Mouse (Mus musculus) cerebellum, adult 9-11 months (tissue): ENCODE data around the gene Por.

ENCODE experiments used
- DNase-seq: peaks from one replicate; pipeline ENCODE4 v3.0.0; 2022

The Por gene

DNA sequence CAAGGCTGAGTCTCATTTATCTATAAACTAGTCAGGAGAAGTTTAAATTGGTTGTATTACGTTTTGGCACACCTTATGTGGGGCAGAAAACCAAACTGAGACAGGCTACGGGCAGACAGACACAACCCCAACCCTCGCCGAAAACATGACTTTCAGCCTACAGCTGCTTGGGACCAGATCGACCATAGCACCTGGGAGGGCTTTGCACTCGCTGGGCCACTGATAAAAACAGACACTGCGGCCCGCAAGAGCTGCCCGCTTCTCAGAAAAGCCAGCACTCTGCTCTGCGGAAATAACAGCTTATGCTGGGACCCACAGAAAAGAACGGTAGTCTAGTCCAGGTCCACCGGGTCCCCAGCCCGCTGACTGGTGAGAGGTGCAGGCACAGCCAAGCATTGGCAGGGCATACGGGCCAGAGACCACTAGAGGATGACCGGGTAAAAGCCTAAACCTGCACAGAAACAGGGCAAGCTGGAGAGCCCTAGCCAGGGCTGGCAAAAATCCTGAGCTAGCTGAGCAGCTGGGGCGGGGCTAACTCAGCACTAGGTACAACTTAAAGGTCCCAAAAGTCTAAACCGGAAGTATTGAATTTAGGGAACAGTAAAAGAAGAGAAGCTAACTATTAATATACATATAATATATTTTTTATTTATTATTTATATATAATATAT is 12.0 kb upstream of the Por start:
- DNase-seq, result no peak

DNA sequence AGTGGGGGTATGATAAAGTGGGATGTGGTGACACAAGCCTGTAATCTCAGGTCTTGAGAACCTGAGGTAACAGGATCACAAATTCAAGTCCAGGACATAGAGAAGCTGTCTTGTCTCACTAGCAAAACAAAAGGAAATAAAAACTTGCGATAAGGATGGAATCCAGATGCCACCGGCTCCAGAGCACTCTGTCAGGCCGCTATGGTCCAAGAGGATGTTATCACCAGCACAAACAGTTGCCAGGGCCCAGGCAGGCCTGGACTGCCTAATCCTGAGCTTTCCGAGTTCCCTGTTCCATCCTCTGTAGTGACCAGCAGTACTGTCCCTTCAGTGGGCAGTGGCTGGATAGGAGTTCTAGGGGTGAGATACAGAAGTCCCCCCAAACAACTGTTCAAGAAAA is 9.9 kb upstream of the Por start:
- no peak for DNase-seq

DNA sequence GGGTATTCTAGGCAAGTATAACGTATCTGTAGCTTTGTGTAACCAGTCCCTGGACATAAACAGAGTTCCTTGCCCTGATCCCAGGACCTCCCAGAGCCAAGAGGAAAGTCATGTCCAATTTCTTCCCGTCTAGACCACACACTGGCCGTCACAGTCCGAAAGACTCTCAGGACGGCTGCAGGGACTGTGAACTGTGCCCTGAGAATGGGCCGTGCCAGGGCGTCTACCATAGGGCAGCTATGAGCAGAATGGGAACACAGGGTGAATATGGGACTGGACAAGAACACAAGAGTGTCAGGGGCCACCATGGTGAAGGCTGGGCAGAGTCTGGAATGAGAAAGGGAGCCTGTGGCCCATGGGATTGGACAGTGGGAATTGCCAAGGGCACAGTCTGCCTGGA is 9.3 kb upstream of the Por start:
- no peak for DNase-seq

- DNase-seq, result no peak
Measured at GRCm38 (mm10) chr5:135666890-135667289, 2.9 kb upstream of the Por start.

- no peak for DNase-seq
Measured at GRCm38 (mm10) chr5:135668071-135668470, 1.8 kb upstream of the Por start.

DNA sequence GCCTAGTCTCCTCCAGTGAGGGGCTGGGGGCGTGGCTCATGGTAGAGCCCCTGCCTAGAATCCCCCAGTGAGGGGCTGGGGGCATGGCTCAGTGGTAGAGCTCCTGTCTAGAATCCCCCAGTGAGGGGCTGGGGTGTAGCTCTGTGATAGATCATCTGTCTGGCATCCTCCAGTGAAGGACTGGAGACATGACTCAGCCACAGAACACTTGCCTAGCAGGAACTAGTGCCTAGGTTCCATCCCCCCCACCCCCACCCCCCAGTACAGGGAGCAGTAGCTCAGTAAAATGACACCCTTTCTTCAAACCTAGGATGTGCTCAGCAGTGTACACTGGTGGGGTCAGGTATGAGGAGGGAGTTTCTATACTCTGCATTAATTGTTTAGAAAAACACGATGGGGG is 1.0 kb downstream of the Por start:
- DNase-seq, result no peak

DNA sequence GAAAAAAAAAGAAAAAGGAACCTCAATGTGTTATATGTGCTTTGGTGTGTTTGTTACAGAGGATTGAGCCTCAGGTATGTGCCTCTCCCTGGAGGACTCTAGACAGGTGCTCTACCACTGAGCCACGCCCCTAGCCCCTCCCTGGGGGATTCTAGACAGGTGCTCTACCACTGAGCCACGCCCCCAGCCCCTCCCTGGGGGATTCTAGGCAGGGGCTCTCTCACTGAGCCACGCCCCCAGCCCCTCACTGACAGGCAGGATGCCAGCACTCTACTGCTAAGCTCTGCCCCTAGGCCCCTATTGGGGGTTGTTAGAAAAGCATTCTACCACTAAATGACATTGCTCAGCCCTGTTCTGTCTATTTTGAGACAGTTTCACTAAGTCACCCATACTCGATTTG is 2.7 kb downstream of the Por start:
- no peak for DNase-seq

- no peak for DNase-seq
Measured at GRCm38 (mm10) chr5:135672980-135673379, 3.1 kb downstream of the Por start.

GRCm38 (mm10) chr5:135674349-135674775 is 4.5 kb downstream of the Por start:
- DNase-seq, result no peak

DNA sequence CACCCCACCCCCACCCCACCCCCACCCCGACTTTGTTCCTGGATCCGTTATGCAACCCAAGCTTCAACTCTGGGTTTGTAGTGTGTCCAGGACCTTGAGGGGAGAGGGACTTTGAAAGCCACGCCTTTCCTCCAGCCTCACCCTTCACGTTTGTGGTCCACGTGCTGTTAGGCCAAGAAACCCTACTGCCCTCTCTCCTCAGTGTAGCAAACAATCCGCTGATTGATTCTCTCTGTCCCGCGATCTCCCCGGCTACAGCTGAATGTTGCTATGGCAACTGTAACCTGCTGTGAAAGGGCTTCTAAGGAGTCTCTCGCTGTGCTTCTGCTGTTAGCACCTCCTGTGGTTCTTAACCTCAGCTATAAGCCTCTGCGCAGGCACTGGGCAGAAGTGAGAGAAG is 5.0 kb downstream of the Por start:
- DNase-seq, result peak; percentile 65

GRCm38 (mm10) chr5:135676696-135677095 is 6.9 kb downstream of the Por start:
- no peak for DNase-seq

GRCm38 (mm10) chr5:135677251-135677650 is 7.4 kb downstream of the Por start:
- no peak for DNase-seq

GRCm38 (mm10) chr5:135678481-135678880 is 8.6 kb downstream of the Por start:
- no peak for DNase-seq

GRCm38 (mm10) chr5:135680967-135681545 is 11.2 kb downstream of the Por start:
- no peak for DNase-seq

- DNase-seq, result no peak
Measured at GRCm38 (mm10) chr5:135682009-135682408, 12.2 kb downstream of the Por start.

DNA sequence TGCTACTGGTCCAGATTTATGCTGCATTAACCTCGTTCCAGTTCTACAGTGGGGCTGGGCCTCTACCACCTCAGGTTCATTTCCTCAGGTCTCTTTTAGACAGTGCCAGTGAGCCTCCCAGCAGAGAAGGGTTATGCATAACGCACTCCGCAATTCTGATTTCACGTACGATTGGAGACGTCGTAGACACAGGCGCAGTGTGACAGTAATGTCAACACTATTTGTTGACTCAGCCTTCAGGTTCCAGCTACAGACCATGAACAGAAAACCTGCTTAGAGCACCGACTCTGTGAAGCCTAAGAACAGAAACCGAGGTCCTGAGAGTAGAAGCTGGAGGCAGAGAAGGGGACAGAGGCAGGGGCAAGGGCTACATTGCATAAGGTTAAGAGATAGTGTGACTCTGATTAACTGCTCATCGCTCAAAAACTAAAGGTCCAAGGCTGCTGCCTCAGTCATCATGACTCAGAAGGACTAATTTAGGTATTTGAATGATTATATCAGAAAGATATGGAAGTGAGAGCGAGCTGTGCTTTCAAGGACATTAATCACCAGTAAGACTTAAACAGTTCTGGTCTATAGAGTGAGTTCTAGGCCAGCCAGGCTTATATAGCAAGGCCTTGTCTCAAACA is 13.2 kb downstream of the Por start:
- DNase-seq, result no peak

DNA sequence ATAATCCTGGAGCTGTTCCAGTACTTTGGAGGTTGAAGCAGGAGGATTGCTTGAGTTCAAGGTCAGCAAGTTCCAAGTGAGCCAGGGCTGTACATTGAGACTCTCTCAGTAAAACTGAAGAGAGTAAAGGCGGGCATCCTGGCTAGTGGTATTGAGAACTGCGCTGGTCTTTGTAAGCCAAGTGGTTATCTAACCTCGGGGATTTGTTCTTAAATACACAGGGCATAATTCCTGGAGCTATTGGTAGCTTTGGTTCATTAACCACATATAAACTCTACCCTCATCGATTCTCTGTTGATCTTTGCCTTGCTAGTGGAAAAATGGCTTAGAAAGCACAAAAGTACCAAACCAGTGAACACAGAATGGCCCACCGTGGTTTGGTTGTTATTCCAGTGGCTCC is 20.6 kb downstream of the Por start:
- no peak for DNase-seq

DNA sequence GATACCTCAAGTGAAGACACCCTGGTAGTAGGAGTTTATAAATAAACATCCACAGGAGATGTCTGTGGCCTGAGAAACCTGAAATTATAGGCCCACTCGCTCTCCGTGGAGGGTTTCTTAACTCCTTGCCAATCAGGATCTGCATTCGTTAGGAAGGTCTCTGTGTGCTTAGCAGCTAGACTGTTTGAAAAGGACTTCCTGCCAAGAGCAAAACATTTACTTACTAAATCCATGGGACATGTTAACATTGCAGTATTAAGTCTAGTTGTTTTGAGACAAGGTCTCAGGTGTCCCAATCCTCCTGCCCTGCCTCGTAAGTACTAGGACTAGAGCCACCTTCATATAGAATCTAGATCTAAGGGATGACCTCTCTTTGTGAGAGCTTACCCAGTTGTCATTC is 21.4 kb downstream of the Por start:
- no peak for DNase-seq

DNA sequence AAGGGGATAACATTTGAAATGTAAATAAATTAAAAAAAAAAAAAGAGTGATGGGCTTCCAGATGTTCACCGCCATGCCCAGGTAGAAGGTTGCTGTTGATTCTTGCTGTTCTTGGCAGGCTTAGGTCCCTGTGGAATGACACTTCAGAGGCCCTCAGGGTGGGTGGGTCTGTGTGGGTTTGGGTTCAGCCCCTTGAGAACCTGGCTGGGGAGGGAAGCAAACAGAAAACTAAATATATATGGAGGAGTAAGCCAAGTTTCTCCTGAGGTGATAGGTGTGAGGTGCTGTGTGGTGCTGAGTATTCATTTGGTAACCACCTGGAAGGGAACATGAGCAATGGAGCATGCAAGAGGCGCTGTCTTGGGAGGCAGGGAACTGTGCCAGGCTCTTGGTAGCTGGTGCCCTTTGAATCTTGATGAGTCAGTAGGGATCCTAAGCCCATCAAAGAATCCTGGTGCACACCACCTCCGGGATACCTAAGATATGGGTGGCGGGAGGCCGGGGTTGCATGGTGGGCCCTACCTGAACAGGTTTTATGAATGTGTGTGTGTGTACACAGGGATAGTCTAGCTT is 23.5 kb downstream of the Por start:
- no peak for DNase-seq

GRCm38 (mm10) chr5:135695277-135695721 is 25.5 kb downstream of the Por start:
- DNase-seq, result no peak

GRCm38 (mm10) chr5:135697711-135698111 is 27.9 kb downstream of the Por start:
- no peak for DNase-seq

DNA sequence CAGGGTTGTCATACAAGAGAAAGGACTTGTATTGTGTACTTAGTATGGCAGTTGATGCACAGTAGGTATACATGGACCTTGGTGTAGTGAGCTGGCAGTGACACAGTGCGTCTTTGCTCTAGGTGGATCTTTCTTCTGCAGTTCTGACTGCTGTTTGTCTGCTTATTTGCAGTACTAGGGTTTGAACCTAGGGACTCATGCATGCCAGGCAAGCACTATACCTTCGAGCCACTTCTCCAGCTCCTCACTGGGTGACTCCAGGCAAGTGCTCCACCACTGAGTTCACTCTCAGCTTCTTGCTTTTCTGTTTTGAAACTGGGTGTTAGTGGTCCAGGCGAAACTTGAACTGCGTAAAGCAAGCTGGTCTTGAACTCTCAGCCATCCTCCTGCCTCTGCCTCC is 31.8 kb downstream of the Por start:
- no peak for DNase-seq

DNA sequence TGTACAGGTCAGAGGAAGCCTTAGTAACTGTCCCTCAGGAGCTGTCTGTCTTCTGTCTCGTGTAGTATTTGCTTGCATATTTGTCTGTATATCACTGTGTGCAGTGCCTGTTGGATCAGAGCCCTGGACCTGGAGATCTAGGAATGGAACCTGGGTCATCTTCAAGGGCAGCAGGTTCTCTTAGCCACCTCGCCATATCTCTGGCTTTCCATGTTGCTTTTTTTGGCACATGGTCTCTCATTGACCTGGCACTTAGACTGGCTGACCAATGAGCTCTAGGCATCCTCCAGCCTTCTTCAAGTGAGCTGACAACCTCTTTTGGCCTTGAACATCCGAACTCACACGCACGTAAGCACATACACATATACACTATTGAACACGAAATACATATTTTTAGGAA is 32.4 kb downstream of the Por start:
- no peak for DNase-seq

GRCm38 (mm10) chr5:135702682-135703192 is 32.9 kb downstream of the Por start:
- no peak for DNase-seq
